Mouse (Mus musculus) liver, embryonic 16.5 days (tissue): ENCODE data around the gene Fgd1. TPM values are rescaled to one million over a fixed set of nuclear protein-coding genes. Genes with fewer than 3 reads are reported as not detected.

Experiments
- ATAC-seq: fragments of 200-750 bp; cut with Nextera tagmentation; 2 replicates; pipeline ENCODE4 v1.8.0; 2017; ENCODE audit warnings: low read depth, mild to moderate bottlenecking, moderate number of reproducible peaks, moderate library complexity
- H3K27ac ChIP-seq: fragments of 300-500 bp; sonication (generic); 2 replicates; pipeline ENCODE4 v1.5.1; 2014; ENCODE audit warnings: mild to moderate bottlenecking, low read length
- H3K27me3 ChIP-seq: fragments of 300-500 bp; sonication (generic); 2 replicates; pipeline ENCODE4 v1.6.1; 2014; ENCODE audit warnings: low read depth, low read length, mixed read lengths; ENCODE audit not compliant: control insufficient read depth, insufficient read depth
- H3K36me3 ChIP-seq: fragments of 300-500 bp; sonication (generic); 2 replicates; pipeline ENCODE4 v1.6.1; 2014; ENCODE audit warnings: mild to moderate bottlenecking; ENCODE audit not compliant: control insufficient read depth, insufficient read depth
- H3K4me1 ChIP-seq: fragments of 300-500 bp; sonication (generic); 2 replicates; pipeline ENCODE4 v1.6.1; 2014; ENCODE audit warnings: low read depth, low read length, mixed read lengths; ENCODE audit not compliant: control insufficient read depth
- H3K4me2 ChIP-seq: fragments of 300-500 bp; sonication (generic); 2 replicates; pipeline ENCODE4 v1.6.1; 2014; ENCODE audit warnings: low read depth, low read length, mixed read lengths
- H3K4me3 ChIP-seq: fragments of 300-500 bp; sonication (generic); 2 replicates; pipeline ENCODE4 v1.5.1; 2014; ENCODE audit warnings: low read depth, mild to moderate bottlenecking, low read length
- H3K9ac ChIP-seq: fragments of 300-500 bp; sonication (generic); 2 replicates; pipeline ENCODE4 v1.6.1; 2014; ENCODE audit warnings: low read depth, low read length
- H3K9me3 ChIP-seq: fragments of 300-500 bp; sonication (generic); replicated peaks from 2 replicates; pipeline ENCODE4 v1.6.1; 2016; ENCODE audit warnings: low read length; ENCODE audit not compliant: control insufficient read depth
- WGBS: fragments of 180-500 bp; shearing (Covaris S2); extraction: QIAGEN DNeasy Blood & Tissue Kit; methylation state at CpG from one replicate; pipeline ENCODE4 v1.1.7; 2014; ENCODE audit not compliant: insufficient replicate concordance; 5-methylcytosine and 5-hydroxymethylcytosine counted together
- polyA plus RNA-seq: library from polyadenylated mRNA; unstranded; fragments of >200 nt; fragmentation: Nextera tagmentation; extraction: Ambion mirVana; gene quantifications from 2 replicates; pipeline ENCODE4 v1.2.1, GENCODE M21; 2015

Fgd1 gene
- polyA plus RNA-seq, 1 experiment from 2014 or later, result 2.0 TPM

- Histone ChIP-seq H3K36me3 (no peaks in the 10 kb centered on the region), H3K9me3 (no peaks in the 10 kb centered on the region), H3K4me3 (no peak overlapping the region), H3K27ac (no peak overlapping the region), H3K4me1 (no peaks in the 10 kb centered on the region), H3K9ac (no peak overlapping the region), H3K4me2 (no peak overlapping the region), H3K27me3 (no peaks in the 10 kb centered on the region; the same call in 1 of the 2 replicates)
- 11% methylated on average over 7 of the region's 7 CpGs for WGBS
- ATAC-seq, result no peak
Measured at GRCm38 (mm10) chrX:151116795-151117194, 70.8 kb downstream of the Fgd1 start.

GRCm38 (mm10) chrX:151117432-151117831 lies 71.5 kb downstream of the Fgd1 start:
- Histone ChIP-seq H3K36me3 (no peaks in the 10 kb centered on the region), H3K9me3 (no peaks in the 10 kb centered on the region), H3K9ac (no peak overlapping the region), H3K4me1 (no peaks in the 10 kb centered on the region), H3K27ac (no peak overlapping the region), H3K27me3 (no peaks in the 10 kb centered on the region; the same call in 1 of the 2 replicates), H3K4me3 (no peak overlapping the region), H3K4me2 (no peak overlapping the region)
- 9% methylated on average over 2 of the region's 2 CpGs for WGBS
- no peak for ATAC-seq

- H3K27ac ChIP-seq, result no peak overlapping the region
- no peaks in the 10 kb centered on the region; the same call in 1 of the 2 replicates for H3K27me3 ChIP-seq
- no peak overlapping the region for H3K4me3 ChIP-seq
- H3K4me1 ChIP-seq, result no peaks in the 10 kb centered on the region
- WGBS, result 62% methylated on average over 2 of the region's 2 CpGs
- no peaks in the 10 kb centered on the region for H3K9me3 ChIP-seq
- H3K9ac ChIP-seq, result no peak overlapping the region
- H3K4me2 ChIP-seq, result no peak overlapping the region
- H3K36me3 ChIP-seq, result no peaks in the 10 kb centered on the region
- no peak for ATAC-seq
Measured at GRCm38 (mm10) chrX:151123933-151124332, 78.0 kb downstream of the Fgd1 start.

GRCm38 (mm10) chrX:151130493-151130892 lies 84.5 kb downstream of the Fgd1 start:
- Histone ChIP-seq H3K9ac (no peak overlapping the region), H3K27ac (no peak overlapping the region), H3K4me2 (no peak overlapping the region), H3K27me3 (no peaks in the 10 kb centered on the region), H3K36me3 (no peaks in the 10 kb centered on the region), H3K4me3 (no peak overlapping the region), H3K9me3 (no peaks in the 10 kb centered on the region), H3K4me1 (no peaks in the 10 kb centered on the region)
- WGBS, result 53% methylated on average over 3 of the region's 3 CpGs
- ATAC-seq, result no peak

DNA sequence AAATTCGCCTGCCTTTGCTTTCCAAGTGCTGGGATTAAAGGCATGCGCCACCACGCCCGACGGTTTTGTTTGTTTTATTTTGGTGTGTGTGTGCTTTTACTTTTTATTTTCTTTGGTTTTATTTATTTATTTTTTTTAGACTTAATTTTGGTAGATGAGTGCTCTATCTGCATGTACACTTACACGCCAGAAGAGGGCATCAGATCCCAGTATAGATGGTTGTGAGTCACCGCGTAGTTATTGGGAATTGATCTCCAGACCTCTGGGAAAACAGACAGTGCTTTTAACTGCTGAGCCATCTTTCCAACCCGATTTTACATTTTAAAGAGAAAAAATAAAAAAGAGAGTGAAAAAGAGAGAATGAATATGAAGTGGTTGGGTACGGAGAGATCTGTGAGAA lies 86.8 kb downstream of the Fgd1 start:
- Histone ChIP-seq H3K9me3 (no peaks in the 10 kb centered on the region), H3K36me3 (no peaks in the 10 kb centered on the region), H3K4me3 (no peak overlapping the region), H3K9ac (no peak overlapping the region), H3K27ac (no peak overlapping the region), H3K4me1 (no peaks in the 10 kb centered on the region), H3K4me2 (no peak overlapping the region), H3K27me3 (no peaks in the 10 kb centered on the region)
- no peak for ATAC-seq
- WGBS, result 32% methylated on average over 10 of the region's 10 CpGs

Other genes with a start within 250 kb of the Fgd1 start
- gene Maged2, start 231.8 kb upstream of the Fgd1 start, polyA plus RNA-seq, result 56.9 and 61.6 TPM in 2 replicates
- gene Gnl3l, start 28.8 kb upstream of the Fgd1 start, polyA plus RNA-seq, result 8.7 and 9.8 TPM in 2 replicates
- gene Tsr2, start 50.4 kb downstream of the Fgd1 start, polyA plus RNA-seq, result 9.3 and 9.8 TPM in 2 replicates
- 0.01 TPM in 2 replicates for gene Wnk3, start 151.9 kb downstream of the Fgd1 start, polyA plus RNA-seq